Mouse (Mus musculus) A20 (cell line): ENCODE results near the gene Astn2.

Source experiments
- DNase-seq: peaks from one replicate; pipeline ENCODE4 v3.0.0-alpha.2; 2011; ENCODE audit warnings: low read depth, low spot score

Gene Astn2

GRCm38 (mm10) chr4:65976251-65976650 lies 428.2 kb downstream of the Astn2 start:
- DNase-seq = no peak

DNA sequence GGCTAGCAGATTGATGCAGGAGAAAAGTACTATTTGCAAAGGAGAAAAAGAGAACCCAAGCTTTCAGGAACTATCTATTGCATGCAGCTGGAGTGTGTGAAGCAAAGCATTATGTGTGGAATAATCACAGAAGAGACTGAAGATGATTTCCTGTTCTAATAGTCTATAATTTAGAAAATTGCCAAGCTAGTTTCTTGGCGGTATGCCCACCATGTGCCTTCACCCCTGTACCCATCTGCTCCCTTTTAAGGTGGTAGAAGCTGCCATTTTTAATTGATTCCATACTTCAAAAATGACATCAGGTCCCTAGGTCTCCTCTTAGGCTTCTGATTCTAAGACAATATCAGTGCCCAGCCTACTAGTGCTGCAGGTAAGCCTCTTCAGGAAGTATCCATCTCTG lies 432.0 kb downstream of the Astn2 start:
- DNase-seq = no peak

DNA sequence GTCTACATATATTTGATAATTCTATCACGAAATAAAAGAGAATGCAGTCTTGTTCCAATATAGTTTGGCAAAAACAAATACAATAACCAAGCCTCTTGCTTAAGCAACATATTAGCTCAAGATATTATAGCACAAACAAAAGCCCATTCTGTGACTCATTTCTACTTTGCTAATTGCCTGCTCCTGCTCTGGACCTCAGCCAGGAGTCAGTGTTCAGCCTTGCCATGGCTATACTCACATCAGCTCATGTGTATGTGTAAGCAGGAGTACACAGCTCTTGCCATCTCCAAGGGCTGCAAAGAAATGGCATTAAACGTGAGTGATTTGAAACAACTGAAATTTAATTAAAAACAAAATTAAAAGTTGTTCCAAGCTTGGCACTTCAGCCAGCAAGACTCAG lies 435.1 kb downstream of the Astn2 start:
- no peak for DNase-seq

GRCm38 (mm10) chr4:65964604-65965003 lies 439.8 kb downstream of the Astn2 start:
- DNase-seq = no peak

GRCm38 (mm10) chr4:65959188-65959759 lies 445.1 kb downstream of the Astn2 start:
- DNase-seq = no peak

DNA sequence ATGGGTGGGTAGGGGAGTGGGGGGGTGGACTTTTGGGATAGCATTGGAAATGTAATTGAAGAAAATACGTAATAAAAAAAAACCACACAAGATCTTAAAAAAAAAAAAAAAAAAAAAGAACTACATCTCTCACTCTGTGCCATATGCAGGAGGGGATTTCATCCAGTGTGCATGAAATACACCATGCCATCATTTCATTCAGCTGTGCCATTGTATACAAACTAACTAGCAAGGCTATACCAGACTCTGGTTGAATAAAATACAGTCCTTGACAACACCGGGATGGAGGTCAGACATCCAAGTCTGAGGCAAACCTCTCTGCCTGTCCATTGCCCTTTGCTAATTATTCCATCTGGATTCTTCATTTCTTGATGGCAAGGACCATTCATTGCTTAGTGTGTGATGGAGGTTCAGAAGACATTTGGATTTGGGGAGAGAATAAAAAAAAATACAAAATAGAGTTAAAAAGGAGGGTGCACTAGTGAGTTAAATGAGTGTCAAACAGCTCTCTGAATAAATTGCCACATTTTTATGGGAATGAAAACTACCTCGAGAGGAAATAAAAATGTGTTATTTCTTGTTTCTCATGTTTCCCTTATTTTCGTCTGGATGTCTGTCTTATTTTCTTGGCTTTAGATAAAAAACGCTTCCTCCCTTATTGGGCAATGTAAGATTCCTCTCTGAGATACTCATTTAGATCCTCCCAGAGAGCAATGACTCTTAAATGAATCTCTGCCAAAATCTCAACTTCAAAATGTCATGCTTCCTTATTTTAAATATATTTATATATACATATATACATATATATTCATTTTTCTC lies 445.8 kb downstream of the Astn2 start:
- DNase-seq = no peak

DNA sequence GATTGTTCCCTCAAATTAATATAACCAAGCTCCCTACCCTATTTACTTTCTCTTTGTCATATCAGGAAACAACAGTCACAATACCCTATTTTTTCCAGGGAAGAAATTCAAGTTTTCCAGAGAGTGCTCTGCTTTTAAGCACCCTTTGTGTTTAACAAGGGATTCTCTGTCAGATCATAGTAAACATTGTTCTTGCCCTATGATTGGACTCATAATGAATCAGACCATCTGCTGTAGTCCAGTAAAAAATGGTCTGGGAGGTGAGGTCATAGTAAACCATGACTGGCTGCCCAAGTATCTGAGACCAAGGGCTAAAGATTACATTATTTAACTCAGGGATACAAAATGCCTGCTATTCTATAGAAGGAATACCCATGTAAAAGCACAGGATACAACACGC lies 452.5 kb downstream of the Astn2 start:
- DNase-seq = no peak

GRCm38 (mm10) chr4:65947141-65947649 lies 457.2 kb downstream of the Astn2 start:
- DNase-seq = no peak

- no peak for DNase-seq
Observed at GRCm38 (mm10) chr4:65946021-65946420, 458.4 kb downstream of the Astn2 start.

- no peak for DNase-seq
Observed at GRCm38 (mm10) chr4:65930901-65931300, 473.5 kb downstream of the Astn2 start.

DNA sequence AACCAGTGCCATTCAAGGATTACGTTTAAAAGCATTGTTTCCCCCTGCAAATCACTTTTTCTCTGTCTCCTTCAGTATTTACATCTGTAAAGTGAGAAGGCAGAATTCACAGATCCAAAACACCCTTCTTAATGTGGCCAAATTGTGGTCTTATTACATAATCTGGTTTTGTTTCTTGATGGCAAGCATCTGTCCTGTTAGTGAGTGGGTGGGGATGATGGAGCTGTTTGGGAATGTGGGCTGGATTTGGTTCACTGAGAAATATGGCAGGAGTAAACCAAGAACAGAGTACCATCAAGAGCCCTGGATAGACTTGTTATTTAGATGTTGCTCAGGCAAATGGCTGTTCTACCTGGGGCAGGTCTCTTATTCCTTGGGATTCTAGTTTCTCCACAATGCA lies 484.1 kb downstream of the Astn2 start:
- DNase-seq = no peak

GRCm38 (mm10) chr4:65916027-65917008 lies 488.1 kb downstream of the Astn2 start:
- no peak for DNase-seq

GRCm38 (mm10) chr4:65912247-65912942 lies 492.0 kb downstream of the Astn2 start:
- DNase-seq = no peak

DNA sequence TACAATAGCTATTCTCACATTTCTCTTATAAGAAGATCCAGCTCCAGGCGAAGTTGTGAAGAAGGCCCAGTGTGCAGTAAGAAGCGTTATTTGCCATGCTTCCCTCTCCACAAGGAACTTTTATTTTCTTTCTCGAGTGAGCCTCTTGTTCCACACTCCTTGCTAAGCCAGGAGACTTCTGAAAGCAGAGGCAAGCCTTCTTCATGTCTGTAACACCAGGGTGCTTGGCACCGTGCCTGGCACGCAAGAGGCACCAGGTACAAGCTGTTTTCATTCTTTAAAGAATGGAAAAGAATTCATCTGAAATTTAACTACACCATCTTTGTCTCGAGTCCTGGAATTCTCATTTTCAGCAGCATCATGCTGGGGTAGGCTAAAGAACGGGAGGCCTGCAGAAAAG lies 496.8 kb downstream of the Astn2 start:
- no peak for DNase-seq

DNA sequence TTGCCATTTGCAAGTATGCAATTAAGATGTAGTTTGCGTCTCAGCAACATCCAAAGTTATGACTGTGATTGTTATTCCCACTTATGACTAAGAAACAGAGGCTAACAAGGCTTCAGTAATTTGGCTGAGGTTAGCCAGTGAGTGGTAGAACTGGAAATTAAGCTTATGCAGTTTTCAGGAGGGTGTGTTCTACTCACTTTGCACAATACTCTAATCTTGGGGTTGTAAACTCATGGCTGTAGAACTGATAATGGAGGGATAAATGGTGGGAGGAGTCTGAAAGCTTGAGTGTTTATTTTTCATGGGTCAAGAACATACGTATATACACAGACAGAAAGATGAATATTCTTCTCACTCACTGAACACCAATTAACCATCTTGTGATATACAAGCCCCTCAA lies 499.4 kb downstream of the Astn2 start:
- no peak for DNase-seq

- no peak for DNase-seq
Observed at GRCm38 (mm10) chr4:65896092-65897027, 508.1 kb downstream of the Astn2 start.

DNA sequence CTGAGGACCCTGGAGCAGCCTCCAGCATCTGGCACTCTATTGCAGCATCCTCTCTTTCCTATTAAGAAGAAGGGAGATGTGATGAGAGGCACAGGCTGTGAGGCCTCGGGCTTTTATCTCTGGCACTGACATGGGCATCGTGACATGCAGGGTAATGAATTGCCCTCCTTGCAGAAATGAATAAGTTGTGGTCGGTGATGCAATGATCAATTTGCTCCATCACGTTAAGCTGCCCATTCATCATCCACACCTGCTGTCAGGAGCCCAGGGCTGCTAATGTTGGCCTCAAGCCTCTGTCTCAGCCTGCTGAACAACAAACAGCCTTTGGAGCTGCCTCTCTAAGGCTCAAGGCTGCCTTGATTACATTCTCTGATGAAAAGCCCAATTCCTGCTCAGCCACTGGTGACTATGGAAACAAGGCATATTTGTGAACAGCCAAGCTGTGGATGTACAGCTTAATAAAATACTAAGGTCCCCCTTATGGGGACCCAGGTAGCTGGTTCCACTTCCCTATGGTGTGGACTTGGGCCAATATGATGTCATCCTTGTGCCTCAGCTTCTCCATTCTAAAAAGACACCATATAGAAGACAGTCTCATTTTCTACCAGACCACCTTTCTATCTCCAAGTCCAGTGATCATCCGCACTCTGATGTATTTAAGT lies 515.9 kb downstream of the Astn2 start:
- DNase-seq = no peak

- DNase-seq = no peak
Observed at GRCm38 (mm10) chr4:65886862-65887261, 517.5 kb downstream of the Astn2 start.

- no peak for DNase-seq
Observed at GRCm38 (mm10) chr4:65885921-65886320, 518.5 kb downstream of the Astn2 start.
